Comparison of ENCODE assay signal across 9 mouse cellular contexts in the genomic region with DNA sequence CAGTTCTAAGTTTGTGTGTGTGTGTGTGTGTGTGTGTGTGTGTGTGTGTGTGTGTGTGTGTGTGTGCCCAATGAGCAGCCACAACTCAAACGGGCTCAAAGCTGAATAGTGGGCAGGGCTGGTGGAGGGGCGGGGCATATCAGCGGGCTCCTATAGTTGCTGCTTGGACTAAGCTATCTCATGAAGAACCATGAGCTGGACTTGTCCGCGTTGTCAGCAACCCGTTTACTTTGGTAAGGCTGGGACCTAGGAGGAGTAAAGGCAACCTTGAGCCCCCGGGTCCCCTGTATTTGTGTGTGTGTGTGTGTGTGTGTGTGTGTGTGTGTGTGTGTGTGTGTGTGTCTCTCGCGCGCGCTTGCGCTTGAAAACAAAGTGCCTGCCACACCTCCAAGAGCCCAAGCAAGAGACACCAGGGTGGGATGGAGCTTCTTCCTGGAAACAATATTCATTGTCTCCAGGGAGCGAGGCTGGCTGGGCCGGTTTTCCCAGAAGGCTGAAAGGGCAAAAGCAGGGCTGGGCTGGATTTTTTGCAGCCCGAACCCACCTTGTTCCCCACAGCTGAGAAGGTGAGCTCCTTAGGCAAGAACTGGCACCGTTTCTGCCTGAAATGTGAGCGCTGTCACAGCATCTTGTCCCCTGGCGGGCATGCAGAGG. TPM values are rescaled to one million over a fixed set of nuclear protein-coding genes. Genes with fewer than 3 reads are reported as not detected.
DNase-seq lines count a peak whose midpoint lies in the region; ATAC-seq and TF ChIP-seq lines count a peak whose summit lies in the region.
"Had no signal": no experiment of that assay in that cellular context is flagged by ENCODE, and none has a peak within 500 bp of the region (broad histone marks: within the 10 kb centered on the region; RNA-seq: fewer than 3 reads in every experiment).

A gene (plus strand): TSS at position 166 of the 654 bp plus-strand sequence.

- no peak for TF ChIP-seq CTCF in bone marrow macrophage, adult 2 months (IDR thresholded peaks at IDR 0.05; ENCODE audit: low read depth, low read length)

- no peaks in the 10 kb centered on the region for H3K9me3 ChIP-seq in heart, embryonic 16.5 days (replicated peaks; ENCODE audit: control insufficient read depth, low read length)
- H3K9me3 ChIP-seq in intestine, embryonic 14.5 days (ENCODE audit: control insufficient read depth, low read length) = no peaks in the 10 kb centered on the region
- H3K9me3 ChIP-seq in midbrain, embryonic 14.5 days (ENCODE audit: control insufficient read depth, low read length) = no peaks in the 10 kb centered on the region

- intact Hi-C loops in heart, postnatal 36 days (cut with DNase I) = no loop called here

- 19% methylated on average over 18 of the region's 18 CpGs for WGBS in heart, embryonic 16.5 days
- 8% methylated on average over 18 of the region's 18 CpGs for WGBS in intestine, embryonic 14.5 days
- WGBS in midbrain, embryonic 14.5 days = 7% methylated on average over 18 of the region's 18 CpGs

- peaks cover 10% of the 10 kb centered on the region; the same call in 1 of the 2 replicates for H3K4me1 ChIP-seq in heart, embryonic 16.5 days (ENCODE audit: control insufficient read depth, insufficient read depth, low read length)
- peaks cover 7% of the 10 kb centered on the region for H3K4me1 ChIP-seq in bone marrow macrophage, adult 2 months (ENCODE audit: control insufficient read depth, insufficient read depth, low read length)
- H3K4me1 ChIP-seq in intestine, embryonic 14.5 days (replicated peaks; ENCODE audit: control insufficient read depth, insufficient read depth, low read length) = no peaks in the 10 kb centered on the region
- no peaks in the 10 kb centered on the region for H3K4me1 ChIP-seq in midbrain, embryonic 14.5 days (ENCODE audit: control insufficient read depth, insufficient read depth, low read length)

- H3K36me3 ChIP-seq in heart, embryonic 16.5 days (ENCODE audit: control insufficient read depth, insufficient read depth) = no peaks in the 10 kb centered on the region
- no peaks in the 10 kb centered on the region for H3K36me3 ChIP-seq in intestine, embryonic 14.5 days (ENCODE audit: control insufficient read depth, insufficient read depth, low read length)
- no peaks in the 10 kb centered on the region for H3K36me3 ChIP-seq in midbrain, embryonic 14.5 days (ENCODE audit: control insufficient read depth, insufficient read depth, low read length)

- no peak within 1 kb of the TSS for H3K27ac ChIP-seq in heart, embryonic 16.5 days (ENCODE audit: low read length)
- no peak within 1 kb of the TSS for H3K27ac ChIP-seq in bone marrow macrophage, adult 2 months (ENCODE audit: insufficient read depth, low read depth, low read length)
- no peak within 1 kb of the TSS for H3K27ac ChIP-seq in intestine, embryonic 14.5 days (ENCODE audit: low read depth)
- H3K27ac ChIP-seq in midbrain, embryonic 14.5 days (replicated peaks; ENCODE audit: low read depth, low read length) = no peak within 1 kb of the TSS

- H3K9ac ChIP-seq in heart, embryonic 16.5 days (ENCODE audit: low read length) = no peak within 1 kb of the TSS
- H3K9ac ChIP-seq in intestine, embryonic 14.5 days (ENCODE audit: low read length) = no peak within 1 kb of the TSS
- no peak within 1 kb of the TSS for H3K9ac ChIP-seq in midbrain, embryonic 14.5 days (replicated peaks; ENCODE audit: low read length)

- no peak for ATAC-seq in heart, embryonic 16.5 days (replicated peaks; ENCODE audit: extremely low read depth, insufficient read depth, low FRiP score)
- 0 out of 2 replicates have a peak, but pooled peaks have one; percentile 12 for ATAC-seq in intestine, embryonic 14.5 days (replicated peaks; ENCODE audit: low FRiP score, low TSS enrichment, low read depth)
- no peak for ATAC-seq in midbrain, embryonic 14.5 days (ENCODE audit: low FRiP score, low TSS enrichment)

- no peak for DNase-seq in heart, postnatal 36 days
- no peak for DNase-seq in intestine, embryonic 14.5 days (ENCODE audit: low spot score)
- no peak for DNase-seq in midbrain, embryonic 14.5 days
- no peak for DNase-seq in right cerebral cortex, adult 18-20 months
- no peak for DNase-seq in cerebellum, adult 11-12 months
- no peak for DNase-seq in left cerebral cortex, adult 8-10 months (ENCODE audit: low spot score in 2 of 2)

- no peak for TF ChIP-seq POLR2A in bone marrow macrophage, adult 2 months (IDR thresholded peaks at IDR 0.05; ENCODE audit: borderline replicate concordance, low read depth, low read length)

- H3K4me3 ChIP-seq in heart, embryonic 16.5 days (ENCODE audit: low read length) = peak within 1 kb of the TSS; percentile 20; the same call in 1 of the 2 replicates
- H3K4me3 ChIP-seq in bone marrow macrophage, adult 2 months (ENCODE audit: insufficient read depth, low read length) = peak within 1 kb of the TSS; percentile 20
- H3K4me3 ChIP-seq in intestine, embryonic 14.5 days (ENCODE audit: low read depth, low read length) = 0 out of 2 replicates have a peak within 1 kb of the TSS, but pooled peaks have one; percentile 3
- H3K4me3 ChIP-seq in midbrain, embryonic 14.5 days (replicated peaks; ENCODE audit: low read depth, low read length) = no peak within 1 kb of the TSS

- peak within 1 kb of the TSS; percentile 52 for H3K4me2 ChIP-seq in heart, embryonic 16.5 days (ENCODE audit: low read depth, low read length)
- peak within 1 kb of the TSS; percentile 41 for H3K4me2 ChIP-seq in intestine, embryonic 14.5 days (ENCODE audit: low read length)
- peak within 1 kb of the TSS; percentile 27 for H3K4me2 ChIP-seq in midbrain, embryonic 14.5 days (ENCODE audit: low read length)

- H3K27me3 ChIP-seq in heart, embryonic 16.5 days (ENCODE audit: control insufficient read depth, insufficient read depth, low read length) = no peaks in the 10 kb centered on the region
- H3K27me3 ChIP-seq in intestine, embryonic 14.5 days (replicated peaks; ENCODE audit: control insufficient read depth, insufficient read depth, low read length) = no peaks in the 10 kb centered on the region
- H3K27me3 ChIP-seq in midbrain, embryonic 14.5 days (ENCODE audit: control insufficient read depth, insufficient read depth, low read length) = no peaks in the 10 kb centered on the region

RNA-seq across cellular contexts. Expression of the gene that starts here (rescaled TPM):
- 20.2 and 37.5 TPM in 2 replicates for polyA plus RNA-seq in heart, embryonic 16.5 days (2015; fragmentation: Nextera tagmentation; extraction: Ambion mirVana)
- total RNA-seq in heart, postnatal 36 days (2021) = 1 to 10 TPM in 1 of 2 experiments, not detected in 1; 1.2 TPM
- not detected in 2 replicates for polyA plus RNA-seq in bone marrow macrophage, adult 2 months (2012; ENCODE audit: insufficient read depth, insufficient read length, missing spikeins)
- polyA plus RNA-seq in intestine, embryonic 14.5 days (2014; fragmentation: Nextera tagmentation; extraction: Ambion mirVana) = 0.57 and 0.67 TPM in 2 replicates
- polyA plus RNA-seq in midbrain, embryonic 14.5 days (2014; fragmentation: Nextera tagmentation; extraction: Ambion mirVana) = 1.00 and 4.2 TPM in 2 replicates
- 1 to 10 TPM; 2.0 to 3.0 (median 2.5) TPM for total RNA-seq in left cerebral cortex, adult 8-10 months (2022)
- total RNA-seq: MEL had no signal

Comparison
In these comparisons a context has a peak if more than half of its experiments do, and no peak if none do; other contexts are left out.
1. Peak in ATAC-seq, H3K4me3 ChIP-seq and H3K4me2 ChIP-seq in intestine, embryonic 14.5 days; RNA of the gene not detected or under 1 TPM.